Mouse (Mus musculus) MEL (cell line): ENCODE measurements around the gene Srsf3.
A peak's percentile ranks its signal among the peaks of the same experiment; 100 is the strongest.

Experiments used
- CTCF ChIP-seq, 3 experiments: IDR thresholded peaks in 2 of 3; conservative IDR thresholded peaks in 1 of 3; 2 replicates each; pipeline ENCODE4 v1.5.1; 2011 to 2012; ENCODE audit warnings: low read length in 3 of 3, low read depth in 2 of 3, mild to moderate bottlenecking in 2 of 3, improper control_type of control experiment in 1 of 3, inconsistent platforms in 1 of 3, mixed read lengths in 1 of 3, moderate library complexity in 1 of 3; ENCODE audit not compliant: control insufficient read depth in 1 of 3, insufficient read depth in 1 of 3, poor library complexity in 1 of 3, severe bottlenecking in 1 of 3
- POLR2A ChIP-seq, 2 experiments: IDR thresholded peaks; 2 replicates each; pipeline ENCODE4 v1.6.1; 2011 to 2012; ENCODE audit warnings: low read length in 2 of 2, mild to moderate bottlenecking in 2 of 2, control low read depth in 1 of 2, improper control_type of control experiment in 1 of 2, low read depth in 1 of 2, moderate library complexity in 1 of 2; ENCODE audit not compliant: control insufficient read depth in 1 of 2, insufficient read depth in 1 of 2, poor library complexity in 1 of 2

GRCm38 (mm10) chr17:29047697-29048514, 15.5 kb downstream of the Srsf3 start:
- TF ChIP-seq POLR2A (IDR thresholded peaks at IDR 0.05; ENCODE audit: control insufficient read depth in 1 of 2, insufficient read depth in 1 of 2, low read depth in 1 of 2, low read length in 2 of 2, poor library complexity in 1 of 2) (no peak), CTCF (IDR thresholded peaks at IDR 0.05 in 2 of 3, conservative IDR thresholded peaks at IDR 0.05 in 1 of 3; ENCODE audit: control insufficient read depth in 1 of 3, insufficient read depth in 1 of 3, low read depth in 2 of 3, low read length in 3 of 3, poor library complexity in 1 of 3, severe bottlenecking in 1 of 3) (peak in 2 of 3 experiments; percentile 25 to 46; a peak in 3 of 6 replicates)
